Mouse (Mus musculus) liver, embryonic 14.5 days (tissue): Measurements from ENCODE around the gene Pde4d. TPM values are rescaled to one million over a fixed set of nuclear protein-coding genes. Genes with fewer than 3 reads are reported as not detected.

ENCODE experiments used
- ATAC-seq: fragments of 200-750 bp; cut with Nextera tagmentation; 2 replicates; pipeline ENCODE4 v1.8.0; 2017; ENCODE audit warnings: moderate number of reproducible peaks, mild to moderate bottlenecking, moderate library complexity; ENCODE audit not compliant: insufficient read depth
- DNase-seq, 3 experiments: peaks; one replicate each; pipeline ENCODE4 v3.0.0-alpha.2; 2012 to 2013; ENCODE audit warnings: low read depth in 3 of 3, low spot score in 3 of 3
- H3K27ac ChIP-seq: fragments of 300-500 bp; sonication (generic); 2 replicates; pipeline ENCODE4 v1.5.1; 2014; ENCODE audit warnings: moderate library complexity, mild to moderate bottlenecking, control low read depth, inconsistent platforms
- H3K27me3 ChIP-seq: fragments of 300-500 bp; sonication (generic); 2 replicates; pipeline ENCODE4 v1.6.1; 2014; ENCODE audit warnings: mild to moderate bottlenecking, low read length, moderate library complexity; ENCODE audit not compliant: control insufficient read depth, insufficient read depth
- H3K36me3 ChIP-seq: fragments of 300-500 bp; sonication (generic); replicated peaks from 2 replicates; pipeline ENCODE4 v1.6.1; 2014; ENCODE audit warnings: low read depth; ENCODE audit not compliant: control insufficient read depth, insufficient read depth
- H3K4me1 ChIP-seq, 2 experiments: fragments of 200-500 bp in 1 of 2; fragments of 300-500 bp in 1 of 2; sonication (generic) in 1 of 2; replicated peaks; 2 replicates each; pipeline ENCODE4 v1.6.1; 2012 to 2014; ENCODE audit warnings: antibody characterized with exemption in 1 of 2, inconsistent platforms in 1 of 2, low read length in 1 of 2; ENCODE audit not compliant: control insufficient read depth in 2 of 2, insufficient read depth in 2 of 2
- H3K4me2 ChIP-seq: fragments of 300-500 bp; sonication (generic); 2 replicates; pipeline ENCODE4 v1.6.1; 2014; ENCODE audit warnings: low read depth, mild to moderate bottlenecking, control low read depth, moderate library complexity
- H3K4me3 ChIP-seq, 2 experiments: fragments of 200-500 bp in 1 of 2; fragments of 300-500 bp in 1 of 2; sonication (generic) in 1 of 2; 2 replicates each; pipeline ENCODE4 v1.5.1; 2012 to 2014; ENCODE audit warnings: low read depth in 2 of 2, low read length in 2 of 2, mild to moderate bottlenecking in 2 of 2, control low read depth in 1 of 2, inconsistent platforms in 1 of 2, moderate library complexity in 1 of 2; ENCODE audit not compliant: insufficient read depth in 1 of 2
- H3K9ac ChIP-seq: fragments of 300-500 bp; sonication (generic); replicated peaks from 2 replicates; pipeline ENCODE4 v1.6.1; 2014; ENCODE audit warnings: mild to moderate bottlenecking, control low read depth, moderate library complexity
- H3K9me3 ChIP-seq: fragments of 300-500 bp; sonication (generic); 2 replicates; pipeline ENCODE4 v1.6.1; 2016; ENCODE audit warnings: low read length, mixed read lengths; ENCODE audit not compliant: control insufficient read depth
- CTCF ChIP-seq: IDR thresholded peaks from 2 replicates; pipeline ENCODE4 v1.5.1; 2016; ENCODE audit warnings: antibody characterized with exemption, low read depth, control low read depth
- EP300 ChIP-seq: IDR thresholded peaks from 2 replicates; pipeline ENCODE4 v1.6.1; 2016; ENCODE audit warnings: antibody characterized with exemption, low read depth
- WGBS: fragments of 180-500 bp; shearing (Covaris S2); extraction: QIAGEN DNeasy Blood & Tissue Kit; methylation state at CpG from one replicate; pipeline ENCODE4 v1.1.7; 2014; ENCODE audit not compliant: insufficient replicate concordance; 5-methylcytosine and 5-hydroxymethylcytosine counted together
- polyA plus RNA-seq, 2 experiments: library from polyadenylated mRNA; depleted of rRNA in 1 of 2; stranded (reverse) in 1 of 2; unstranded in 1 of 2; fragments of >200 nt; fragmentation: Nextera tagmentation in 1 of 2; extraction: Ambion mirVana in 1 of 2; gene quantifications; 2 replicates each; pipeline versions ENCODE4 v1.2.1 to v1.2.3; 2012 to 2014

Gene Pde4d
- polyA plus RNA-seq, 2 experiments, result 4.9 to 8.6 TPM

DNA sequence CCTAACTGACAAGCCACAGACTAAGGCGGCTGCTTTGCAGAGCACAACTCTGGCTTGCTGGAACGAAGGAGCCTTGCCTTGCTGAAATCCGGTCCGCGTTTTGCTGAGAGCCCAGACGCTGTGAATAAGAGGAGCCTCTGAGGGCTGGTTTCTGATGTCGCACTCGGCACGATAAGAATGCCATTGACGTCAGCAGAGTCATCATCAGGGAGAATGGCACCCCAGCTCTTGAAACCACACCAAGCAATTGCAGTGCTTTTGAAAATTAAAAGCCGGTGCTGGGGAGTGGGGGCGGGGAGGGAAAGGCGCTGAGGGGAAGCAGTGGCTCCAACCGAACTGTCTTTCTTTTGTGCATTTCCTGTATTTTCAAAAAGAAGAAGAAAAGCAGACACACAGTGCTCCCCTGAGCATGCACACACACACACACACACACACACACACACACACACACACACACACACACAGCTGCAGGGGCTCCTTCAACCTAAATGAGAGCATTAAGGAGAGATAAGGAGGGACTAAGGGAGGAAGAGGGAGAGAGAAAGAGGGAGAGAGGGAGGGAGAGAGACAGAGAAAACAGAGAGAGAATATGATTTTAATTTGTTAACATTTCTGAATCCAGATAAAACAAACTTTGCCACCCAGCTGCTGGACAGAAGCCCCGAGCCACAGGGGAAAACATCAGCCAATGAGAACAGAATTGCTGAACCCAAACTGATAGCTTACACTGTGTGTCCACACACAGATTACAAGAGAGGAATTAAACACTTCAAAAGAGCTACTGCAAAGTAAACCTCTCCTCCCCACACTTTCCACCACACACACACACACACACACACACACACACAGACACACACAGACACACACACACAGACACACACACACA is 1372.9 kb downstream of the Pde4d start:
- WGBS, result under 1% methylated on average over 15 of the region's 15 CpGs
- H3K9me3 ChIP-seq, result no peaks in the 10 kb centered on the region
- peak overlapping the region; percentile 4; the same call in 1 of the 2 replicates for H3K27ac ChIP-seq
- H3K27me3 ChIP-seq, result no peaks in the 10 kb centered on the region
- TF ChIP-seq CTCF (no peak), EP300 (no peak)
- peak overlapping the region; percentile 13 for H3K9ac ChIP-seq
- H3K4me3 ChIP-seq, result peak overlapping the region; percentile 15 to 49; a peak in 3 of 4 replicates
- H3K36me3 ChIP-seq, result no peaks in the 10 kb centered on the region
- DNase-seq (peak; percentile 88 to 90 (median 90)), ATAC-seq (peak; percentile 95)
- peaks cover 23 to 30% of the 10 kb centered on the region in 2 experiments for H3K4me1 ChIP-seq
- peak overlapping the region; percentile 64 for H3K4me2 ChIP-seq

DNA sequence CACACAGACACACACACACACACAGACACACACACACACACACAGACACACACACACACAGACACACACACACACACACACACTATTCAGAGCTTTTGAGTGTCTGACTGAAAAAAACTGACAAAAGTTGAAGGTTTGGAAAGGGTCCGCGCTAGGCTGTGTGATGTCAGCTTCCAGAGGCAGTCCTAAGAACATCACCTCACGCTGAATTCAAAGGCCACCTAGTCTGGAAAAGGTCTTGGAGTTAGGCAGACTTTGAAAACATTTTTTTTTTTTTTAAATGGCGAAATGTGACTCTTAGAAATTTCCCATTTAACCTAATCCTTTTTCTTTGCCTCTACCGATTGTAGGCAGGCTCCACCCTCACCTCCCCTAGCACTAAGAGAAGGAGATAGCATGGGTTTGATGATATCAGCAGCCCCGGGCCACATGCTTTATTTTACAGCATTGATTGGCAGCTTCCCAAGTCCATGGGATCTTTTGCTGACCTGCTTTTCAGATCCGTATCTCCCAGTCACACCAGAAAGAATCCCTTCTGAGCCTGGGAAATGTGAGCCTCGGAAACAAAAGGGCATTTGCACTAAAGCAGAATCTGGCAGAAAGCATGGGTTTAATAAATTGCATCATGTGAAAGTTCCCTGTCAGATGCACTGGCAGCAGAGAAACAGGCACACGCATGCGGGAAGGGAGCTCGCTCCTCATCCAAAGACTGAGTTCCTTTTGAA is 1373.7 kb downstream of the Pde4d start:
- Histone ChIP-seq H3K4me1 (peaks cover 23 to 32% of the 10 kb centered on the region in 2 experiments), H3K36me3 (no peaks in the 10 kb centered on the region), H3K4me3 (no peak overlapping the region), H3K9me3 (no peaks in the 10 kb centered on the region), H3K27me3 (no peaks in the 10 kb centered on the region), H3K27ac (no peak overlapping the region), H3K9ac (no peak overlapping the region), H3K4me2 (no peak overlapping the region; the same call in 1 of the 2 replicates)
- 63% methylated on average over 11 of the region's 11 CpGs for WGBS
- DNase-seq (no peak), ATAC-seq (no peak)
- TF ChIP-seq EP300 (no peak), CTCF (no peak)

DNA sequence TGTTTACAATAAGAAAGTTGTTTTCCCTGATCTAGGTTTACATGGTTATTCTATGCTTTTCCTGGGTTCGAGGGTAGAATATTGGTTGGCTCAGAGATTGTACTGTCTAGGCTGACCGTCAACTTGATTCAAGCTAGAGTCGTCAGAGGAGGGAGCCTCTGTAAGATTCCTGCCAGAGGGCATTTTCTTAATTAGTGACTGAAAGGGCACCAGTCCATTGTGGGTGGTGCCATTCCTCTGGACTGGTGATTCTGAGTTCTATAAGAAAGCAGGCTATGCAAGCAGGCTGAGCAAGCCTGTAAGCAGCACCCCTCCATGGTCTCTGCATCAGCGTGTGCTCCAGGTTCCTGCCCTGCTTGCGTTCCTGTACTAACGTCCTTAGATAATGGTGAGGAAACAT is 1376.1 kb downstream of the Pde4d start:
- Histone ChIP-seq H3K27ac (no peak overlapping the region), H3K9ac (no peak overlapping the region), H3K4me3 (no peak overlapping the region), H3K4me1 (peaks cover 20 to 30% of the 10 kb centered on the region in 2 experiments), H3K9me3 (no peaks in the 10 kb centered on the region), H3K4me2 (no peak overlapping the region), H3K36me3 (no peaks in the 10 kb centered on the region), H3K27me3 (no peaks in the 10 kb centered on the region)
- DNase-seq (no peak), ATAC-seq (no peak)
- WGBS, result 84% methylated on average over 6 of the region's 6 CpGs
- TF ChIP-seq EP300, result no peak
- no peak for TF ChIP-seq CTCF

DNA sequence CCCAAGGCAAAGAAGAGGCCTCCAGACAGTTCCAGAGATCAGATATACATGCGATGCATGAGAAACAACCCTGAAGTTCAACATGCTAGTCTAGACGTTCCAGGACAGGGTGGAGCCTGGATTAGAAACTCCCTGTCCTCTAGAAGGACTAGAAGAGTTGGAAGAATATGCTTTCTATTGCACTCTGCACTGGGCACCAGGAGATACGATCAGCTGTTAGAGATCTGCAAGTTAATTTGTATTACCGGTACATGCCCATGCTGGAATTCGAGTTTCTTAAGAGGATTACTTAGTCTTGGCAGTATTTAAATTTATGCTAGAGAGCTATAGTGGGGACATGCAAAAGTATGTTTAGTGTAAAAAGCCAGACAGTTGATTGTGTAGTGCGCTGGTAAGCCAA is 1377.6 kb downstream of the Pde4d start:
- H3K9me3 ChIP-seq, result no peaks in the 10 kb centered on the region
- ATAC-seq, result no peak
- H3K4me1 ChIP-seq, result peaks cover 7 to 18% of the 10 kb centered on the region in 2 experiments
- DNase-seq, result no peak
- H3K27me3 ChIP-seq, result no peaks in the 10 kb centered on the region
- TF ChIP-seq CTCF, result no peak
- TF ChIP-seq EP300, result no peak
- WGBS, result 76% methylated on average over 6 of the region's 6 CpGs
- H3K36me3 ChIP-seq, result no peaks in the 10 kb centered on the region
- no peak overlapping the region for H3K4me3 ChIP-seq
- H3K4me2 ChIP-seq, result no peak overlapping the region
- H3K27ac ChIP-seq, result no peak overlapping the region
- H3K9ac ChIP-seq, result no peak overlapping the region

GRCm38 (mm10) chr13:109827909-109828308 is 1378.2 kb downstream of the Pde4d start:
- H3K9me3 ChIP-seq, result no peaks in the 10 kb centered on the region
- DNase-seq (no peak), ATAC-seq (peak; percentile 50)
- peaks cover 5 to 13% of the 10 kb centered on the region in 2 experiments for H3K4me1 ChIP-seq
- H3K27me3 ChIP-seq, result no peaks in the 10 kb centered on the region
- no peak overlapping the region for H3K4me2 ChIP-seq
- H3K36me3 ChIP-seq, result no peaks in the 10 kb centered on the region
- no peak overlapping the region for H3K27ac ChIP-seq
- 58% methylated on average over 3 of the region's 3 CpGs for WGBS
- no peak overlapping the region for H3K4me3 ChIP-seq
- H3K9ac ChIP-seq, result no peak overlapping the region
- TF ChIP-seq EP300 (no peak), CTCF (no peak)
